Mouse (Mus musculus): ENCODE data around the gene Rfx4.

Rfx4 gene

DNA sequence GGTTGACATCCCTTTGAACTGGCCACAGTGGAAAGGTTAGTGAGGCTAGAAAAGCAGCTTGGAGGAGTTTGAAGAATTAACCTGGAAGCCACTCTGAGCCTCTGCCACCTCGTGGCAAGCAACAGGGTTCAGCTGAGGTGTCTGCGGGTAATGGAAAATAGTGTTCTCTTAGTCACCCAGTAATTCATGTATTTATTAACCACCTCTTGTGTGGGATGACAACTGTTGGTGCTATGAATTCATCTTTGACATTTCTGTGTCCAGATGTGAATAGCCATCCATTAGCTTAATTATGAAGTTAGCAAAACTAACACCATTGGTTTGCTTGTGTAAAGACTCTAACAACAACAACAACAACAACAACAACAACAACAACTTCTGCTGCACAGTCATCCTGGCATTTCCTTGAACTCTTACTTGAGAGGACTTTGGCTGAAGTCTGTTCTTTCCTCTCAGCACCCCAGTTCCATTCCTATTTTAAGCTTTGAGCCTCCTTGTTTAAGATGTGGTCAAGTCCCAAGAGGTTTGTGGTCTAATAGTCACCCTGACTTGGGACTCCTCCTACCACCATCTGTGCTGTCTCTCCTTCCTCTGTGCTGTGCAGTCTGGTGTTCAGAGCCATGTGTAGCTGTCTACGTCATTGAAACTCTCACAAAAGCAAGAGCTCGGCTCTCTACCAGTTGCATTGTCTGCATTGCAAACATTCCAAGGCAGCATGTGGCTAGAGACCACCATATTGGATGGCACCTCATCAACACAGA is 60.0 kb downstream of the Rfx4 start:
- peak; percentile 6 for DNase-seq (ENCODE audit: low spot score)

GRCm38 (mm10) chr10:84817086-84817869 is 61.4 kb downstream of the Rfx4 start:
- DNase-seq (ENCODE audit: low spot score), result no peak

DNA sequence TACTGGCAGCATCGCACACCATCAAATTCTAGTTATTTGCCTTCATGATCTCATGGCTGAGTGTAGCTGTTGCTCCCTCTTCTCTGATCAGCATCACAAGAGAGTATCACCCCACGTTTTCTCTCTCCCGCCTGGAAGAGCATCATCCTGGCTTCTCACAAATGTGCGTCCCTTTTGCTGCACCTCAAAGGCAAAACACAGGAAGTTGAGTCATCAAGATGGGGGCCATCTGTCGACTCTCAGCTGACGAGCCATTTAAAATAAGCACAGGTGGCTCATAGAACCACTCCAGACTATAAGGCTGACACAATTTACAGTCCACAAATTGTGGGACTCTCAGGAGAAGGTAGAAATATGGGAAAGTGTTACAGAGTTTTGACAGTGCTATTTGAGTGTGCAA is 63.8 kb downstream of the Rfx4 start:
- no peak for DNase-seq (ENCODE audit: low spot score)

DNA sequence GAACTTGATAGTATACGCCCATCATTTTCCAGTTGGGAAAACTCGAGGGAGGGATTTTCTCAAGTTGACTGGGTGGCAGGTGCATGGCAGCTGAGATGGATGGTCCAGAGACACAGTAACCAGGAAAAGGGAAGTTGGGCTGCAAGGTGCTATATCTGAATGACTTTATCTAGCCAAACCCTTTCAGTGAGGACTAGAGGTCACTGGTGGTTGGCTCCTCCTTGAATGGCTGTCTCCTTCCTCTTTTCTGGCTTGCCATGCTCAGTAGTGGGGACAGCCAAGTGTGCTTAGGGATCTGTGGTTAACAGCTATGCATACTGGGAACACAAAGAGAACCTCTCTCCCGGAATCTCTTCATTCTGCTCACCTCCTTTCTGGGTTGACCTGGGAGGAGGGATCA is 64.4 kb downstream of the Rfx4 start:
- no peak for DNase-seq (ENCODE audit: low spot score)

GRCm38 (mm10) chr10:84822741-84823151 is 66.9 kb downstream of the Rfx4 start:
- no peak for DNase-seq (ENCODE audit: low spot score)

GRCm38 (mm10) chr10:84823621-84824020 is 67.8 kb downstream of the Rfx4 start:
- no peak for DNase-seq (ENCODE audit: low spot score)

DNA sequence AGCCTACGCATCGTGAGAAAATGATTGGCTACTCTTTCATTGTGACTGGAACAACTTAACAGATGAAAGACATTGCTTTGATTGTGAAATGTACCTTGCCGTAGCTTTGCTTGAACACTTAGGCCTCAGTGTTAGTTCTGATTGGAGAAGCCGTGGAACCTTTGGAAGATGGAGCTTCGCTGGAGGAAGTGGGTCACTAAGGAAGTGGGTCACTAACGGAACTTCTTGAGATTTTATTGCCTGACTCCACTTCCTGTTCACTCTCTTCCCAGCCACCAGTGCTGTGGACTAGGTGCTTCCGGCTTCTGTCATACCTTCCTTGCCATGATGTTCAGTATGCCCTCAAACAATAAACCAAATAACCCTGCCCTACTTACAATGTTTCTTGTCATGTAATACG is 73.1 kb downstream of the Rfx4 start:
- DNase-seq (ENCODE audit: low spot score), result no peak

DNA sequence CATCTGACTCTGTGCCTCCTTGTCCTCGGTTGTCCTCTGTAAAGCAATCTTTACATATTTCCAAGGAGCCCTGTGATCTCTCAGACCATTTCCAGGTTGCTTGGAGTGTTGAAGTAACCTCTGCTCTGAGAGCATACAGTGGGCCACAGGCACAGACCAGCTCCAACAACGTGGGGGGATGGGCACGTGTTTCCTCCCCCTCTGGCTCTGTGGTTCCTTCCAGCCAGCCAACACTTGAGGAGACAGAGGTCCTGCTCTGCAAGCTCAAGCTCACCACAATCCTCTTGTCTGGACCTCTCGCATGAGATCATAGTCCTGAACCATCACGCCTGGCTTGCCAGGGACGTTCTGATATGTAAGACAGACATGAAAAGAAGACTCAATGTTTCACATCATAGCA is 79.7 kb downstream of the Rfx4 start:
- no peak for DNase-seq (ENCODE audit: low spot score)

DNA sequence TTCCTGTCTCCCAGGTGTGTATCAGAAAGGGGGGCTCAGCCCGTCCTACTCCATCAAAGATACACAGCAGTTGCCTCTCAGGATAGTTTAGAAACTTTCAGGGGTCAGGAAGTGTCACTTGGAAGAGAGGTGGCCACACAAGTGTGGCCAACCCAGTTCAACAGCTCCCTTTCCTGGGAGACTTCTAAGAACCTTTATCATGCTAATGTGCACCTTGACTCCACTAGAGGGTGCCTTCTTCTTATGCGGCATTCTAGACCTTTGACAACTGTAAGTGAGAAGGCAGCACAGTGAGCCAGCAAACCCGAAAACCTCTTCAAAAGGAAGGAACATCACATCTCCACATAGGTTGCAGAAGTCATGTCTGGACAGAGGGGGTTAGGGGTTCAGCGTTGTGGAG is 80.2 kb downstream of the Rfx4 start:
- no peak for DNase-seq (ENCODE audit: low spot score)

DNA sequence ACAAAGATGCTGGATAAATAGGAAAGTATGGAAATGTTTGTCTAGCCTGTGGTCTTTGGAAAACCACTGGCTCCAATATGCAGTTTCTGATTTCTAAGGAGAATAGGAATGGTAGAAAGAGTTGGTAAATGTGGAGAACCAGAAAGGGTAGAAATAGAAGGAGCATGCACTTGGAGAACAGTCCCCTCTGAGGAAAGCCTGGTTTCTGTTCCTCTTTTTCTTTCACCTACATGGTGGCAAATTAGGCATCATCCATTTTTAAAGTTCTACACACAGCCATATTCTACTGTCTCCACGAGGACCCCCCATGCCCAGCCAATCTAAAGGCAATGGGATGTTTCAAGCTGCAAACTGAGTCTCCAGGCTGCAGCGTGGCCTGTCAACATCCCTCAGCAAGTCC is 81.5 kb downstream of the Rfx4 start:
- DNase-seq (ENCODE audit: low spot score), result no peak

- no peak for DNase-seq (ENCODE audit: low spot score)
Observed at GRCm38 (mm10) chr10:84838850-84839473, 83.1 kb downstream of the Rfx4 start.

GRCm38 (mm10) chr10:84846638-84847037 is 90.8 kb downstream of the Rfx4 start:
- no peak for DNase-seq (ENCODE audit: low spot score)

GRCm38 (mm10) chr10:84851981-84852979 is 96.4 kb downstream of the Rfx4 start:
- DNase-seq (ENCODE audit: low spot score), result no peak

- no peak for DNase-seq (ENCODE audit: low spot score)
Observed at GRCm38 (mm10) chr10:84854059-84854458, 98.2 kb downstream of the Rfx4 start.

DNA sequence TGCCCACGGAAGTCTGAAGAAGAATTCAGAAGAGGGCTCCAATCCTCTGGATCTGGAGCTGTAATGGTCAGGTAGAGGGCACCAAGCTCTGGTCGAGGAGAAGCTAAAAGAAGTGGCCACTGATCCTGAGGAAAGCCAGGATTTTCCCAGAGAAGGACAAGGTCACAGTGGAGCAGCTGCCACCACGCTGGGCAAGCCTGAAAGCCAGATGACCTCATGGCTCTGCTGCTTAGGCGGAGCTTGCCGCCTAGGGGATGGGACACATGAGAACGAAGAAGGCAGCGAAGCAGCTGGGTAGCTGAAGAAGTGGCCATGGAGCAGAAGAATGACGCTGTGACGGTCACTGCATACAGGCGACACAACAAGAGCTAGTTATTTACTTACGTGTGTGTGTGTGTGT is 99.6 kb downstream of the Rfx4 start:
- no peak for DNase-seq (ENCODE audit: low spot score)

- no peak for DNase-seq (ENCODE audit: low spot score)
Observed at GRCm38 (mm10) chr10:84858371-84858770, 102.5 kb downstream of the Rfx4 start.

GRCm38 (mm10) chr10:84858806-84859496 is 103.1 kb downstream of the Rfx4 start:
- no peak for DNase-seq (ENCODE audit: low spot score)

DNA sequence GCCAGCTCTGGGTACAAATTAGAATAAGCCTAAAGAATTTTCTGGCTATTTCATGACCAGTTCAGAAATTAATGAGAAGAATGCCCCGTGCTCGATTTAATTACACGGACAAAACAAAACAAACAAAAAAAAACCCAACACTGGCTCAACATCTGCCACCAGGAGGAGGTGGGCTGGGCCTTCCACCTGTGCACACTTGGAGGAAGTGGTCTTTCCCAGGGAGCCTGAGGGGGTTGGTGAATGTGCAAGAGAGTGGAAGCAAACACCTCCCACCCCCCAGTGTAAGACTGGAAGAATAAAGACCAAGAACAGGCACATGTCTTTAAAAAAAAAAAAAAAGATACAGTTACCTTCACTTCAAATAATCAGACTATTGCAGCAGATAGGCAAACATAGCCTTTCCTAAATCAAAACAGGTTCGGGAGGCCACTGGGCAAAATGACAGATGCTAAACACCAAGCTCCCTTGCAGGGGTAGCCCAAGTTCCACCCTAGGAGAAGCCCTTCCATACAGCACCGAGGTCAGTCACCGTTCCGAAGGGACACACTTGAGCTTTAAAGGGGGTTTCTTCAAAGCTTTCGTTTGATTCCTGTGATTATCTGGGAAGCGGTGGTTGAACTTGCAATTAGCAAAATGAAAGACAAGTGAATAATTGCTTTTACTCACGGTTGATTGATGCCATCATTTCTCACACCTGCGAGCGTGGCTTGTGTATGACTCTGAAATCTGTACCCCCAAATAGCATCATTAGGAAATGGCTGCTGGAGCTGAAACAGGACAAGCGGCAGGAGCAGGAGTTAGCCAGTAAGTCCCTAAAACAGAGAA is 103.9 kb downstream of the Rfx4 start:
- DNase-seq (ENCODE audit: low spot score), result no peak

GRCm38 (mm10) chr10:84863488-84863887 is 107.6 kb downstream of the Rfx4 start:
- DNase-seq (ENCODE audit: low spot score), result no peak

- DNase-seq (ENCODE audit: low spot score), result no peak
Observed at GRCm38 (mm10) chr10:84867577-84867976, 111.7 kb downstream of the Rfx4 start.
